Mouse (Mus musculus) liver, embryonic 14.5 days (tissue): ENCODE data around the gene Sdhaf2. TPM values are rescaled to one million over a fixed set of nuclear protein-coding genes. Genes with fewer than 3 reads are reported as not detected.

ENCODE experiments used
- ATAC-seq: fragments of 200-750 bp; cut with Nextera tagmentation; 2 replicates; pipeline ENCODE4 v1.8.0; 2017; ENCODE audit warnings: moderate number of reproducible peaks, mild to moderate bottlenecking, moderate library complexity; ENCODE audit not compliant: insufficient read depth
- DNase-seq, 3 experiments: peaks; one replicate each; pipeline ENCODE4 v3.0.0-alpha.2; 2012 to 2013; ENCODE audit warnings: low read depth in 3 of 3, low spot score in 3 of 3
- H3K27ac ChIP-seq: fragments of 300-500 bp; sonication (generic); 2 replicates; pipeline ENCODE4 v1.5.1; 2014; ENCODE audit warnings: moderate library complexity, mild to moderate bottlenecking, control low read depth, inconsistent platforms
- H3K27me3 ChIP-seq: fragments of 300-500 bp; sonication (generic); 2 replicates; pipeline ENCODE4 v1.6.1; 2014; ENCODE audit warnings: mild to moderate bottlenecking, low read length, moderate library complexity; ENCODE audit not compliant: control insufficient read depth, insufficient read depth
- H3K36me3 ChIP-seq: fragments of 300-500 bp; sonication (generic); replicated peaks from 2 replicates; pipeline ENCODE4 v1.6.1; 2014; ENCODE audit warnings: low read depth; ENCODE audit not compliant: control insufficient read depth, insufficient read depth
- H3K4me1 ChIP-seq, 2 experiments: fragments of 200-500 bp in 1 of 2; fragments of 300-500 bp in 1 of 2; sonication (generic) in 1 of 2; replicated peaks; 2 replicates each; pipeline ENCODE4 v1.6.1; 2012 to 2014; ENCODE audit warnings: antibody characterized with exemption in 1 of 2, inconsistent platforms in 1 of 2, low read length in 1 of 2; ENCODE audit not compliant: control insufficient read depth in 2 of 2, insufficient read depth in 2 of 2
- H3K4me2 ChIP-seq: fragments of 300-500 bp; sonication (generic); 2 replicates; pipeline ENCODE4 v1.6.1; 2014; ENCODE audit warnings: low read depth, mild to moderate bottlenecking, control low read depth, moderate library complexity
- H3K4me3 ChIP-seq, 2 experiments: fragments of 200-500 bp in 1 of 2; fragments of 300-500 bp in 1 of 2; sonication (generic) in 1 of 2; 2 replicates each; pipeline ENCODE4 v1.5.1; 2012 to 2014; ENCODE audit warnings: low read depth in 2 of 2, low read length in 2 of 2, mild to moderate bottlenecking in 2 of 2, control low read depth in 1 of 2, inconsistent platforms in 1 of 2, moderate library complexity in 1 of 2; ENCODE audit not compliant: insufficient read depth in 1 of 2
- H3K9ac ChIP-seq: fragments of 300-500 bp; sonication (generic); replicated peaks from 2 replicates; pipeline ENCODE4 v1.6.1; 2014; ENCODE audit warnings: mild to moderate bottlenecking, control low read depth, moderate library complexity
- H3K9me3 ChIP-seq: fragments of 300-500 bp; sonication (generic); 2 replicates; pipeline ENCODE4 v1.6.1; 2016; ENCODE audit warnings: low read length, mixed read lengths; ENCODE audit not compliant: control insufficient read depth
- CTCF ChIP-seq: IDR thresholded peaks from 2 replicates; pipeline ENCODE4 v1.5.1; 2016; ENCODE audit warnings: antibody characterized with exemption, low read depth, control low read depth
- EP300 ChIP-seq: IDR thresholded peaks from 2 replicates; pipeline ENCODE4 v1.6.1; 2016; ENCODE audit warnings: antibody characterized with exemption, low read depth
- WGBS: fragments of 180-500 bp; shearing (Covaris S2); extraction: QIAGEN DNeasy Blood & Tissue Kit; methylation state at CpG from one replicate; pipeline ENCODE4 v1.1.7; 2014; ENCODE audit not compliant: insufficient replicate concordance; 5-methylcytosine and 5-hydroxymethylcytosine counted together
- polyA plus RNA-seq, 2 experiments: library from polyadenylated mRNA; depleted of rRNA in 1 of 2; stranded (reverse) in 1 of 2; unstranded in 1 of 2; fragments of >200 nt; fragmentation: Nextera tagmentation in 1 of 2; extraction: Ambion mirVana in 1 of 2; gene quantifications; 2 replicates each; pipeline versions ENCODE4 v1.2.1 to v1.2.3; 2012 to 2014

Gene Sdhaf2
- polyA plus RNA-seq, 2 experiments: 20.5 to 26.9 TPM

DNA sequence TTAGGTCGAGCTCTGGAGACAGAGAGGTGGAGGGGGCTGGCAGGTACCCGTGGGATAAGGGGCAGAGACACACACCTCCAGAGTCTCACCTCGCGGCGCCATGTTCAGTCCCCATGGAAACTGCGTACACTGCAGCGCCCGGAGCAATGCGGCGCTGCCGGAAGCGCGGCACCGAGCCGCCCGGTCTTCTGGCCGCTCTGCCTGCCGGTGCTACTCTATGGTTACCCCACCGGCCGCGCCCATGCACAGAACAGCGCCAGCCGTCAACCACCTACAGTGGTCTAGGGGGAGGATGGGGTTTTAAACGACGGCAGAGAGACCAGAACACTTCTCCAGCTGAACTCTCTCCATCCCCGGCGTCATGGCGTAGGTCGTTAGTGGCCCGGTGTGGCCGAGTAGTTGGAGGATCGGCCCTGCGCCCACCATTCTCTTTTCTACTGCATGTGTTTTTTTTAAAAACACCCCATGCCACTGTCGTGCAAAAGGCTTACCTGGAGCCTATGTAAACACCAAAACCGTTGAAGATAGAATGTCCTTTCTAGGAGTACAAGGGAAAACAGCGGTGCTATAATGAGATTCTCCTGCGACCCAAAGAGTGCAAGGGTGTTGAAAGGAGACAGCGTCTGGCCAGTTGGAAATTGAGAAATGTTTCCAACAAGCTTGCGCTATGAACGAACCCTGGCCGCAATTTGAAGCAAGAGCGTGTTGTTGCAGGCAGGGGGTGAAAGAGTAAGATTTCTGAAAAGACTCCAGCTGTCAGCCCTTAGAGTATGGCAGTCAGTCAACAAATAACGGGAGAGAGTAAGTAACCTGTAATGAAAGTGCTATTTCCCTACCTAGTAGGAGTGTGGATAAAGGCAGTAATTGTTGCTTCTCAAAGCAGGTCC is 29.9 kb upstream of the Sdhaf2 start, which contains the start of gene Tmem216:
Gene Tmem216, minus strand, starts transcription at position 615 of the 887 bp plus-strand sequence.
- peak; percentile 65 to 75 (median 66) for DNase-seq
- Histone ChIP-seq H3K9ac (peak within 1 kb of the TSS; percentile 74), H3K9me3 (no peaks in the 10 kb centered on the region), H3K36me3 (no peaks in the 10 kb centered on the region), H3K4me1 (peaks cover 9 to 12% of the 10 kb centered on the region in 2 experiments), H3K27me3 (no peaks in the 10 kb centered on the region), H3K4me3 (peak within 1 kb of the TSS; percentile 72 to 80), H3K27ac (peak within 1 kb of the TSS; percentile 61), H3K4me2 (peak within 1 kb of the TSS; percentile 93)
- TF ChIP-seq CTCF (peak; percentile 21; the same call in 1 of the 2 replicates), EP300 (no peak)
- peak; percentile 98 for ATAC-seq
- 3% methylated on average over 43 of the region's 43 CpGs for WGBS

DNA sequence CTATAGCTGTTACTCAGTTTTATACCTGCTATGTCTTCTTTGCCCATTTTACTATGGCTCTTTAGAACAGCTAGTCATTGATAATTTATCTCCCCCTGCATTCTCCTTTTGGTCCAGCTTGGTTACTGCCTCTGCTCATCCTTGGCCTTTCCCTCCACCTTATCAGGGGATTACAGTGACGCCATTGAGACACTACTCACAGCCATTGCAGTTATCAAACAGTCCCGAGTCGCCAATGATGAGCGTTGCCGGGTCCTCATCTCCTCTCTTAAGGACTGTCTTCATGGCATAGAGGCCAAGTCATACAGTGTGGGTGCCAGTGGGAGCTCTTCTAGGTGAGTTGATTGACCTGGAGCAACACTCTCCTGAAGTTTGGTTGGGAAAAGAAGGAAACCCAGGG is 13.5 kb upstream of the Sdhaf2 start:
- Histone ChIP-seq H3K27me3 (no peaks in the 10 kb centered on the region), H3K4me2 (peak overlapping the region; percentile 31), H3K4me3 (no peak overlapping the region), H3K36me3 (peaks cover 85% of the 10 kb centered on the region), H3K27ac (peak overlapping the region; percentile 21; the same call in 1 of the 2 replicates), H3K4me1 (peaks cover 3 to 8% of the 10 kb centered on the region in 2 experiments; a peak in 3 of 4 replicates), H3K9me3 (no peaks in the 10 kb centered on the region), H3K9ac (no peak overlapping the region)
- TF ChIP-seq CTCF (no peak), EP300 (no peak)
- DNase-seq: peak; percentile 40 to 45 (median 42)
- ATAC-seq: peak; percentile 82
- WGBS: 27% methylated on average over 5 of the region's 5 CpGs

DNA sequence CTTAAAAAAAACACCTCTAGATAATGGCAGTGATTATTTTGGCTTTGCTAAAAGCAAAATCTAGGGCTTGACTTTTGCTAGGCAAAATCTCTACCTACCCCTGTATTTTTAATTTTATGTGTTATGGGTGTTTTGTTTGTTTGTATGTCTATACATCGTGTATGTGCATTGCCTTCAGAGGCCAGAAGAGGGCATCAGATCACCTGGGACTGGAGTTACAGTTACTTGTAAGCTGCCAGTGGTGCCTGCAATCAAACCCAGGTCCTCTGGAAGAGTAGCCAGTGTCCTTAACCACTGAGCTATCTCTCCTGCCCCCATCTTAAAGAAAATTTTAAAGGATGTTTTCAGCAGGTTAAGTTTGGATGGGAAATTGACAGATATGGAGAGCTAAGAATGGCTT is 4.1 kb upstream of the Sdhaf2 start:
- Histone ChIP-seq H3K9ac (no peak overlapping the region), H3K4me2 (no peak overlapping the region), H3K9me3 (no peaks in the 10 kb centered on the region), H3K27me3 (no peaks in the 10 kb centered on the region), H3K4me1 (peaks cover 8 to 10% of the 10 kb centered on the region in 2 experiments), H3K36me3 (peaks cover 56% of the 10 kb centered on the region), H3K27ac (no peak overlapping the region), H3K4me3 (no peak overlapping the region)
- TF ChIP-seq CTCF (peak; percentile 48), EP300 (no peak)
- no peak for DNase-seq
- no peak for ATAC-seq
- 93% methylated on average over 1 of the region's 1 CpGs for WGBS

DNA sequence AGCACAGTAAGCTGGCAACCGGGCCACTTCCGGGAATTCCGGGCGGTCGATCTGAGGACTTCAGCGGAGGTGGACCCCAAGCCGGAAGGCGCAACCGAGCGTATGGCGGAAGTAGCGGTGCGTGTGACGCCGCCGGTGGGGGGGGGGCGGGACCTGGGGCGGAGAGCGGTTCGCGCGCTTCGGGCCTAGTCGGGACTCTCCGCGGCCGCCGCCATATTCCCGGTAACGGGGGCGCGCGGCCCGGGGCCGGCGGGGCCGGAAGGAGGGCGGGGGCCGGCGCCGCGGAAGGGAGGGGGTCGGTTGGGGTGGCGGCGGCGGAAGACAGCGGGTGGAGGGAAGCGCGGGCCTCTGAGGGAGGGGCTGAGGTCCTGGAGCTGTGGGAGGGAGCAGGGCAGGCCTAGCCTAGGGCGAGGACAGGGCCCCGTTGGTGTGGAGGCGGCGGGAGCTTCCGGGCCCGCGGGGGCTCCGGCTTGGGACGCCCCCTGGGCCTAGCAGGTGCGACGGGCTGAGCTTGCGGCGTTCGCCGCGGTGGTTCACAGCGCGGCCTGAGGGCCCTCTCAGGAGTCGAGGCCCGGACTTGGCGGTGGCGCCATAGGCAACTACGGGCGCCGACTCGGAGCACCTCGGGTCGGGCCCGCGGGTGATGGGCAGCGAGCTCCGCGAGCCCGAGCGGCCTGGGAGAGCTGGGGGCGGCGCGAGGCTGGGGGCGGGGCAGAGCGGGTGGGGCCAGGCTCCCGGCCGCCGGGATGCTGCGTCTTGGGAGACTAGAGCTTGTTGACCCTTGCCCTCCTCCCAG is 638 bp downstream of the Sdhaf2 start, which contains the start of gene Cpsf7:
Gene Cpsf7, plus strand, starts transcription at position 161 of the 796 bp plus-strand sequence.
- peaks cover 28 to 29% of the 10 kb centered on the region in 2 experiments for H3K4me1 ChIP-seq
- H3K36me3 ChIP-seq: peaks cover 16% of the 10 kb centered on the region

More for the DNA sequence above, 638 bp downstream of the Sdhaf2 start, which contains the start of gene Cpsf7:
- peak; percentile 85 to 87 (median 87) for DNase-seq
- Histone ChIP-seq H3K27ac (peak within 1 kb of the TSS; percentile 93), H3K27me3 (no peaks in the 10 kb centered on the region), H3K9me3 (no peaks in the 10 kb centered on the region), H3K4me2 (peak within 1 kb of the TSS; percentile 87), H3K4me3 (peak within 1 kb of the TSS; percentile 96 to 98), H3K9ac (peak within 1 kb of the TSS; percentile 99)
- peak; percentile 91 for ATAC-seq
- TF ChIP-seq EP300 (no peak), CTCF (no peak)
- WGBS: under 1% methylated on average over 86 of the region's 93 CpGs
